Mouse (Mus musculus) cerebellum, adult 2 months (tissue): Measurements from ENCODE around the gene Rab31. TPM values are rescaled to one million over a fixed set of nuclear protein-coding genes. Genes with fewer than 3 reads are reported as not detected.

Source experiments
- DNase-seq, 2 experiments: peaks; one replicate each; pipeline ENCODE4 v3.0.0; 2021
- H3K27ac ChIP-seq: fragments of 200-500 bp; 2 replicates; pipeline ENCODE4 v1.5.1; 2012; ENCODE audit warnings: low read length, control low read depth, inconsistent platforms; ENCODE audit not compliant: insufficient read depth
- H3K27me3 ChIP-seq: fragments of 200-500 bp; 2 replicates; pipeline ENCODE4 v1.6.1; 2012; ENCODE audit warnings: inconsistent platforms, mild to moderate bottlenecking, low read length, moderate library complexity; ENCODE audit not compliant: control insufficient read depth, insufficient read depth
- H3K4me1 ChIP-seq: fragments of 200-500 bp; 2 replicates; pipeline ENCODE4 v1.6.1; 2011; ENCODE audit warnings: low read length; ENCODE audit not compliant: control insufficient read depth, insufficient read depth
- H3K4me3 ChIP-seq: fragments of 200-500 bp; replicated peaks from 2 replicates; pipeline ENCODE3; 2011; ENCODE audit warnings: mild to moderate bottlenecking, low read depth, low read length, control low read depth; ENCODE audit not compliant: insufficient read depth
- CTCF ChIP-seq: fragments of 200-500 bp; IDR thresholded peaks from 2 replicates; pipeline ENCODE4 v1.5.1; 2011; ENCODE audit warnings: low read depth, mild to moderate bottlenecking, control low read depth, low read length, moderate library complexity, borderline replicate concordance; ENCODE audit not compliant: insufficient read depth
- POLR2A ChIP-seq: fragments of 200-500 bp; IDR thresholded peaks from 2 replicates; pipeline ENCODE4 v1.6.1; 2011; ENCODE audit warnings: low read length, control low read depth, borderline replicate concordance; ENCODE audit not compliant: insufficient read depth
- WGBS: fragments of 180-500 bp; shearing (Covaris S2); methylation state at CpG from one replicate; pipeline ENCODE4 v1.1.7; 2018; 5-methylcytosine and 5-hydroxymethylcytosine counted together
- polyA plus RNA-seq: library from polyadenylated mRNA; depleted of rRNA; stranded (reverse); fragments of >200 nt; gene quantifications from 2 replicates; pipeline ENCODE4 v1.2.3, GENCODE M21; 2012

Rab31 gene
- polyA plus RNA-seq, 1 experiment: 79.7 TPM

DNA sequence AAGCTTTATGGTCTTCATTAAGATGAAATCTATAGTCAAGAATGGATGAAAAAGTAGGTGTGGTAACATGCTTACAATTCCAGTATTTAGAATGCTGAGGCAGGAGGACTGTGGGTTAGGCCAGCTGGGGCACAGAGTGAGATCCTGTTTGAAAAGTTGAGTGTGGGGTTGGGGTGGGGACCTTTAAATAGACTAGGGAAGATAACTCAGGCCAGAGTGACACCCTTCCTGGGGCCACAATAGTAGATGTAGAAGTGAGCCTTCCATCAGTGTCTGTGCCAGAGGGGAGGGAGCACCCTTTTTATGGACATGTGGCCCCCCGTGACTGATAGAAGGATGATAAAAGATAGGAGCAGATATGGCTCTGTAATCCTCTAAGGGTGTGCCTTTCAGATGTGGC lies 26.8 kb upstream of the Rab31 start:
- Histone ChIP-seq H3K27me3 (no peaks in the 10 kb centered on the region), H3K4me3 (no peak overlapping the region), H3K4me1 (no peaks in the 10 kb centered on the region; the same call in 1 of the 2 replicates), H3K27ac (no peak overlapping the region)
- DNase-seq: no peak
- no peak for TF ChIP-seq POLR2A
- TF ChIP-seq CTCF: no peak
- WGBS: 97% methylated on average over 1 of the region's 1 CpGs

- DNase-seq: no peak
- 57% methylated on average over 4 of the region's 4 CpGs for WGBS
- H3K27ac ChIP-seq: no peak overlapping the region
- peaks cover 1% of the 10 kb centered on the region for H3K4me1 ChIP-seq
- TF ChIP-seq CTCF (no peak), POLR2A (no peak)
- no peak overlapping the region for H3K4me3 ChIP-seq
- no peaks in the 10 kb centered on the region for H3K27me3 ChIP-seq
Measured at GRCm38 (mm10) chr17:65798446-65798845, 25.9 kb upstream of the Rab31 start.

- TF ChIP-seq CTCF (no peak), POLR2A (no peak)
- H3K4me3 ChIP-seq: no peak overlapping the region
- peak in 1 of 2 experiments; percentile 17 for DNase-seq
Measured at GRCm38 (mm10) chr17:65796056-65796455, 23.5 kb upstream of the Rab31 start.

GRCm38 (mm10) chr17:65794096-65794850 lies 21.7 kb upstream of the Rab31 start:
- Histone ChIP-seq H3K27me3 (no peaks in the 10 kb centered on the region), H3K27ac (no peak overlapping the region), H3K4me3 (no peak overlapping the region), H3K4me1 (peaks cover 2% of the 10 kb centered on the region)
- 88% methylated on average over 13 of the region's 13 CpGs for WGBS
- TF ChIP-seq POLR2A (no peak), CTCF (no peak)
- no peak for DNase-seq

More at GRCm38 (mm10) chr17:65796056-65796455, 23.5 kb upstream of the Rab31 start:
- Histone ChIP-seq H3K27me3 (no peaks in the 10 kb centered on the region), H3K27ac (no peak overlapping the region), H3K4me1 (peaks cover 2% of the 10 kb centered on the region)
- WGBS: 59% methylated on average over 7 of the region's 7 CpGs

DNA sequence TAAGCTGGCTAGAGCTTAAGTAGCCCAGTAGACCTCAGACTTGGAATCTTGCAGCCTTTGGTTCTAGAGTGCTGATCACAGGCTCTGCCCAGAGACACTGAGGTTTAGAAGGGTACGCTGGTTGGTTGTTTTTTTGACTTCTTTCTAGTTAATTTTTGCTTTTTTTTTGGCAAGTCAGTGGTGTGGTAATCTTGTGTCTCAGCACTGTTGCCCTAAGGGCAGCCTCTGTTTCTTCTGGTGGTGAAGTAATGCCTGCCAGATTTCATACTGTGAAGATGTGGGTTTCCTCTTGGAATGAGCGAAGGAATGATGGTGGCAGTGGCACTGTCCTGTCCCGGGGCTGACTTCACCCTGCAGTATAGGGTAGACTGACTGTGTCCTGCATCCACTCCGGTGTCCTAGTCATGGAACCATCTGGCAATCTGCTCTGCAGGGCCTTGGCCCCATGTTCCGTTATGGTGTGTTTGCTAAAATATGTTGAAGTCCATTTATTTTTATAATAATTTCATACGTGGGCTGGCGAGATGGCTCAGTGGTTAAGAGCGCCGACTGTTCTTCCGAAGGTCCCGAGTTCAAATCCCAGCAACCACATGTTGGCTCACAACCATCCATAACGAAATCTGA lies 20.9 kb upstream of the Rab31 start:
- Histone ChIP-seq H3K27me3 (no peaks in the 10 kb centered on the region), H3K4me3 (no peak overlapping the region), H3K27ac (no peak overlapping the region), H3K4me1 (peaks cover 2% of the 10 kb centered on the region)
- no peak for TF ChIP-seq POLR2A
- TF ChIP-seq CTCF: no peak
- peak in 1 of 2 experiments; percentile 18 for DNase-seq
- 65% methylated on average over 12 of the region's 12 CpGs for WGBS

DNA sequence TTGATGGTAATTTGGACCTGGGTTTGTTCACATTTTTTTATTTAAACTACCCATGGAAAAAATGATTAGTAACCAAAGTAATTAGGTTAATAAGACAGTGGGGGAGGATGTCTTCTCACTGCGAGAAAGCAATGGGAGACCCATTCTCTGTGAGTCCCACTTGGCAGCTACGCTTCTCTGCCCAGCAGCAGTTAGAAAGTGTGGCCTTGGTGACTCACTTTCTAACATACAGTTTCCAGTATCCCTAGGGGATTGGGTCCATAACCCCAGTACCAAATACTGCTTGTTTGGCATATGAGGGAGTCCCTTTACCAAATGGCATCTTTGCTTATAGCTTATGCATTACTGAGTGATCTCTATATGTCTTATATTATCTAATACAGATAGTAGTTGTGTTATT lies 18.6 kb upstream of the Rab31 start:
- Histone ChIP-seq H3K4me3 (no peak overlapping the region), H3K4me1 (peaks cover 2% of the 10 kb centered on the region; the same call in 1 of the 2 replicates), H3K27me3 (no peaks in the 10 kb centered on the region), H3K27ac (no peak overlapping the region)
- 45% methylated on average over 2 of the region's 2 CpGs for WGBS
- TF ChIP-seq POLR2A: no peak
- no peak for TF ChIP-seq CTCF
- DNase-seq: no peak

DNA sequence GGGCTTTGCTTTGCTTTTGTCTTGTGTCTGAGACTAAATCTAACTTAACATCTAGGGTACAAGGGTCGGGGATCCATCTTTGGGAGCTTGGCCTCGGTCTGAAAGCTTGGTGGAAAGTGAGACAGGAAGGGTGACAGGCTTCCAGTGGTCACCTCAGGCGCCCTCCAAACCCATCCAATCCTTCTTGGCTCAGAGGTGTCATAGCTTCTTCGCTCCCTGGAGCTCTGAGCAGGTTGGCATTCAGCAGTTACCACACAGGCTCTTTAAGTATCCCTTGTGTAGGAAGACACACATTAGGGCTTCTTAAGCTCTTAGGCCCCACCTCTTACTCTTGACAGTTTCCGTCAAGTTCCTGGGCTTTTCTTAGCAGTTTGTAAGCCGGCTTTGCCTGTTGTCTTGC lies 17.0 kb upstream of the Rab31 start:
- no peak for TF ChIP-seq CTCF
- TF ChIP-seq POLR2A: no peak
- H3K27ac ChIP-seq: no peak overlapping the region
- WGBS: 77% methylated on average over 6 of the region's 6 CpGs
- H3K4me3 ChIP-seq: no peak overlapping the region
- DNase-seq: no peak
- no peaks in the 10 kb centered on the region for H3K27me3 ChIP-seq
- peaks cover 3% of the 10 kb centered on the region; the same call in 1 of the 2 replicates for H3K4me1 ChIP-seq

GRCm38 (mm10) chr17:65788542-65789291 lies 16.2 kb upstream of the Rab31 start:
- 79% methylated on average over 12 of the region's 12 CpGs for WGBS
- no peak overlapping the region for H3K27ac ChIP-seq
- H3K4me1 ChIP-seq: peaks cover 7% of the 10 kb centered on the region; the same call in 1 of the 2 replicates
- H3K4me3 ChIP-seq: no peak overlapping the region
- H3K27me3 ChIP-seq: no peaks in the 10 kb centered on the region
- DNase-seq: no peak
- TF ChIP-seq POLR2A (no peak), CTCF (no peak)
